Mouse (Mus musculus) small intestine, adult 2 months (tissue): Measurements from ENCODE around the gene N4bp2l1.

Source experiments
- CTCF ChIP-seq: fragments of 200-500 bp; IDR thresholded peaks from 2 replicates; pipeline ENCODE4 v1.5.1; 2012; ENCODE audit warnings: low read depth, mild to moderate bottlenecking, control low read depth, inconsistent platforms, low read length, moderate library complexity, mixed read lengths; ENCODE audit not compliant: insufficient replicate concordance, insufficient read length; ENCODE audit errors: extremely low read depth
- POLR2A ChIP-seq: fragments of 200-500 bp; IDR thresholded peaks from 2 replicates; pipeline ENCODE4 v1.6.1; 2012; ENCODE audit warnings: low read depth, mild to moderate bottlenecking, control low read depth, inconsistent platforms, low read length, moderate library complexity

- TF ChIP-seq CTCF = no peak
- TF ChIP-seq POLR2A = no peak
Observed at GRCm38 (mm10) chr5:150551637-150552036, 45.4 kb downstream of the N4bp2l1 start.
